15 mouse cellular contexts compared by ENCODE assay signal in the genomic region with DNA sequence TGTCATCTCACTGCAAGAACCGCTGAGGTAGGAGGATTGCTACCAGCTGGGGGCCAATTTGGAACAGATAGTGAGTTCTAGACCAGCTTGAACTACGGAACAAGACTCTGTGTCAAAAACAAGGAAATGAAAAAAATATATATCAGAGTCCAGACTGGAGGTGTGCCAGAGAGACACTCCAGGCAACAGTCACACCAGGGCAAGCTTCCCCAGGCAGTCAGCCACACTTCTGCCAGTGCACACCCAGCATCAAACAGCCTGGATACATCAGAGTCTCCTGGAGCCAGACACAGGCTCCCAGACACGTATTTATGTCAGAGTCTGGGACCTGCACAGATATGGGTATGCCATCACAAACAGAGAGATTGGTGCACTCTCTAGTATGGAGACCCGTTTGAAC. TPM values are rescaled to one million over a fixed set of nuclear protein-coding genes. Genes with fewer than 3 reads are reported as not detected.
DNase-seq lines count a peak whose midpoint lies in the region; ATAC-seq lines count a peak whose summit lies in the region.
"Had no signal": no experiment of that assay in that cellular context is flagged by ENCODE, and none has a peak within 500 bp of the region (broad histone marks: within the 10 kb centered on the region; RNA-seq: fewer than 3 reads in every experiment).

No protein-coding gene starts in this region.

- H3K9me3 ChIP-seq in kidney, embryonic 15.5 days (replicated peaks), result no peaks in the 10 kb centered on the region
- H3K9me3 ChIP-seq in heart, embryonic 16.5 days (replicated peaks; ENCODE audit: control insufficient read depth, low read length), result no peaks in the 10 kb centered on the region
- H3K9me3 ChIP-seq: G1E; hindbrain, embryonic 12.5 days; midbrain, embryonic 12.5 days; neural tube, embryonic 13.5 days had no signal

- 0 out of 2 replicates have a peak overlapping the region, but pooled peaks have one; percentile 4 for H3K4me2 ChIP-seq in kidney, embryonic 15.5 days
- H3K4me2 ChIP-seq in heart, embryonic 16.5 days (ENCODE audit: low read depth, low read length), result peak overlapping the region; percentile 68
- H3K4me2 ChIP-seq: hindbrain, embryonic 12.5 days; liver, embryonic 11.5 days; midbrain, embryonic 12.5 days; neural tube, embryonic 13.5 days had no signal

- WGBS in kidney, embryonic 15.5 days, result 49% methylated on average over 4 of the region's 4 CpGs
- 35% methylated on average over 4 of the region's 4 CpGs for WGBS in heart, embryonic 16.5 days

- no peak overlapping the region for H3K9ac ChIP-seq in kidney, embryonic 15.5 days
- peak overlapping the region; percentile 54 for H3K9ac ChIP-seq in heart, embryonic 16.5 days (ENCODE audit: low read length)
- H3K9ac ChIP-seq: hindbrain, embryonic 12.5 days; midbrain, embryonic 12.5 days; neural tube, embryonic 13.5 days had no signal

- peak overlapping the region; percentile 84 for H3K27ac ChIP-seq in kidney, embryonic 15.5 days
- peak overlapping the region; percentile 98 for H3K27ac ChIP-seq in heart, embryonic 16.5 days (ENCODE audit: low read length)
- H3K27ac ChIP-seq: hindbrain, embryonic 12.5 days; layer of hippocampus, adult 2 months; midbrain, embryonic 12.5 days; neural tube, embryonic 13.5 days had no signal

- no peak overlapping the region for H3K4me3 ChIP-seq in kidney, embryonic 15.5 days (replicated peaks)
- no peak overlapping the region for H3K4me3 ChIP-seq in heart, embryonic 16.5 days (ENCODE audit: low read length)
- H3K4me3 ChIP-seq: hindbrain, embryonic 12.5 days; layer of hippocampus, adult 2 months; midbrain, embryonic 12.5 days; neural tube, embryonic 13.5 days had no signal

- ATAC-seq in kidney, embryonic 15.5 days (replicated peaks; ENCODE audit: low FRiP score), result no peak
- ATAC-seq in heart, embryonic 16.5 days (replicated peaks; ENCODE audit: extremely low read depth, insufficient read depth, low FRiP score), result no peak

- peaks cover 50% of the 10 kb centered on the region for H3K4me1 ChIP-seq in kidney, embryonic 15.5 days
- peaks cover 45% of the 10 kb centered on the region for H3K4me1 ChIP-seq in heart, embryonic 16.5 days (ENCODE audit: control insufficient read depth, insufficient read depth, low read length)

- DNase-seq in kidney, adult 11 months, result no peak
- peak; percentile 71 for DNase-seq in adipocyte (ENCODE audit: low spot score)
- peak; percentile 57 for DNase-seq in lung, postnatal 36 days
- DNase-seq in testis, postnatal 10 days (ENCODE audit: low spot score), result no peak
- DNase-seq in left cerebral cortex, postnatal 36 days (ENCODE audit: low spot score in 2 of 2), result no peak
- DNase-seq: adrenal gland, postnatal 14 days; cerebellum, adult 9-11 months had no signal

- intact Hi-C loops in left cerebral cortex, postnatal 36 days (cut with DNase I), result no loop called here

- H3K36me3 ChIP-seq in kidney, embryonic 15.5 days, result peaks cover 25% of the 10 kb centered on the region
- peaks cover 30% of the 10 kb centered on the region for H3K36me3 ChIP-seq in heart, embryonic 16.5 days (ENCODE audit: control insufficient read depth, insufficient read depth)
- H3K36me3 ChIP-seq: G1E; hindbrain, embryonic 12.5 days; midbrain, embryonic 12.5 days had no signal

- no peaks in the 10 kb centered on the region for H3K27me3 ChIP-seq in kidney, embryonic 15.5 days
- no peaks in the 10 kb centered on the region for H3K27me3 ChIP-seq in heart, embryonic 16.5 days (ENCODE audit: control insufficient read depth, insufficient read depth, low read length)
- H3K27me3 ChIP-seq: hindbrain, embryonic 12.5 days; midbrain, embryonic 12.5 days; neural tube, embryonic 13.5 days had no signal

RNA-seq across cellular contexts. Expression of a gene that starts 6.1 kb away (rescaled TPM):
- 39.4 and 39.5 TPM in 2 replicates for polyA plus RNA-seq in kidney, embryonic 15.5 days (2015; fragmentation: Nextera tagmentation; extraction: Ambion mirVana)
- 61.8 and 66.7 TPM in 2 replicates for polyA plus RNA-seq in heart, embryonic 16.5 days (2015; fragmentation: Nextera tagmentation; extraction: Ambion mirVana)
- 1 to 10 TPM; 3.5 to 6.8 TPM for total RNA-seq in left cerebral cortex, postnatal 36 days (2021)

RNA-seq across cellular contexts. Expression of a gene that starts 15.4 kb away (rescaled TPM):
- 194 and 195 TPM in 2 replicates for polyA plus RNA-seq in kidney, embryonic 15.5 days (2015; fragmentation: Nextera tagmentation; extraction: Ambion mirVana)
- polyA plus RNA-seq in heart, embryonic 16.5 days (2015; fragmentation: Nextera tagmentation; extraction: Ambion mirVana), result 128 and 154 TPM in 2 replicates
- 100 to 1,000 TPM; 113 to 130 TPM for total RNA-seq in left cerebral cortex, postnatal 36 days (2021)

RNA-seq across cellular contexts. Expression of a gene that starts 39.0 kb away (rescaled TPM):
- 745 and 748 TPM in 2 replicates for polyA plus RNA-seq in kidney, embryonic 15.5 days (2015; fragmentation: Nextera tagmentation; extraction: Ambion mirVana)
- 654 and 659 TPM in 2 replicates for polyA plus RNA-seq in heart, embryonic 16.5 days (2015; fragmentation: Nextera tagmentation; extraction: Ambion mirVana)
- 1,000 to 10,000 TPM; 1,151 to 1,335 TPM for total RNA-seq in left cerebral cortex, postnatal 36 days (2021)

Comparison
In these comparisons a context has a peak if more than half of its experiments do, and no peak if none do; other contexts are left out.
1. DNase-seq: peak in adipocyte (single experiment) and lung, postnatal 36 days (single experiment); none in kidney, adult 11 months (single experiment), testis, postnatal 10 days (single experiment) and left cerebral cortex, postnatal 36 days (0 of 2).